Mouse (Mus musculus): ENCODE data around the gene Megf11. TPM values are rescaled to one million over a fixed set of nuclear protein-coding genes. Genes with fewer than 3 reads are reported as not detected.

Gene Megf11
- polyA plus RNA-seq, 1 experiment from 2014 or later = 0.58 TPM

DNA sequence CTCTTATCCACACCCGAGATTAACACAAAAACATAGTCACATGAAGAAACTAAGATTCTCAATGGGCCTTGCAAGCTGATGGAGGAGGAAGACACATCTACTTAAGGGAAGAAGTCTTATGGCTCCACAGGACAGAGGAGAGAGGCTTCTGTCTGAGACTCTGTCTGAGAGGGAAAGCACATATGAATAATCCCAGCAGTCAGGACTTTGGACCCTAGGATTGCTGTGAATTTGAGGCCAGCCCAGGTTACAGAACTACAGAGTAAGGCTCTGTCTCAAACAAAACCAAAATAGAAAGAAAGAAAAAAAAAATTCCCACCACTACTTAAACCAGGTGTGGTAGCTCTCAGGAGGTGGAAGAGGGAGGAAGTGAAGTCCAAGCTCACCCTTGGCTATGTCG lies 266.7 kb downstream of the Megf11 start:
- WGBS = 47% methylated on average over 2 of the region's 2 CpGs

DNA sequence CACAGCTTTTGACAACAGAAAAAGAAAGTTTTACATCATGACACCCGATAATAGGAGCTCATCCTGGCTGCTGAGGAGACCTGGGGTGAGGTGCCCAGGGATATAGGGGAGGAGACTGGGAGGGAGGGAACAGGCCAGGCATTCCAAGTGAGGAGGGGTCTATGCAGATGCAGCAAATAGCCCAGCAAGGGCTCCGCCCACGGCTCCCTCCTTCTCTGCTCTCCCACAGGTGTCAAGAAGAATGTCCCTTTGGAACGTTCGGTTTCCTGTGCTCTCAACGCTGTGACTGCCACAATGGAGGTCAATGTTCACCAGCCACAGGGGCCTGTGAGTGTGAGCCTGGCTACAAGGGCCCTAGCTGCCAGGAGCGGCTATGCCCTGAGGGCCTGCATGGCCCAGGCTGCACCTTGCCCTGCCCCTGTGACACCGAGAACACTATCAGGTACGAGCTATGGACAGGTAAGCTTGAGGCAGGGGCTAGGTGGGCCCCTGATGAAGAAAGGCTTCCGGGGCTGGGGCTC lies 267.5 kb downstream of the Megf11 start:
- H3K36me3 ChIP-seq (ENCODE audit: control insufficient read depth, insufficient read depth) = no peaks in the 10 kb centered on the region
- H3K27ac ChIP-seq (ENCODE audit: low read length) = no peak overlapping the region
- H3K9ac ChIP-seq (ENCODE audit: low read length) = no peak overlapping the region
- H3K4me2 ChIP-seq (ENCODE audit: low read depth, low read length) = no peak overlapping the region
- WGBS = 56% methylated on average over 10 of the region's 10 CpGs
- no peak overlapping the region for H3K4me3 ChIP-seq (ENCODE audit: low read length)
- no peak for ATAC-seq (replicated peaks; ENCODE audit: extremely low read depth, insufficient read depth, low FRiP score)
- no peaks in the 10 kb centered on the region for H3K4me1 ChIP-seq (ENCODE audit: control insufficient read depth, insufficient read depth, low read length)
- H3K9me3 ChIP-seq (replicated peaks; ENCODE audit: control insufficient read depth, low read length) = no peaks in the 10 kb centered on the region
- 0 out of 2 replicates have a peak, but pooled peaks cover 2% of the 10 kb centered on the region for H3K27me3 ChIP-seq (ENCODE audit: control insufficient read depth, insufficient read depth, low read length)

More for the DNA sequence above, 266.7 kb downstream of the Megf11 start:
- no peak for ATAC-seq (replicated peaks; ENCODE audit: extremely low read depth, insufficient read depth, low FRiP score)
- no peaks in the 10 kb centered on the region for H3K9me3 ChIP-seq (replicated peaks; ENCODE audit: control insufficient read depth, low read length)
- no peak overlapping the region for H3K4me3 ChIP-seq (ENCODE audit: low read length)
- H3K36me3 ChIP-seq (ENCODE audit: control insufficient read depth, insufficient read depth) = no peaks in the 10 kb centered on the region
- H3K4me1 ChIP-seq (ENCODE audit: control insufficient read depth, insufficient read depth, low read length) = no peaks in the 10 kb centered on the region
- no peak overlapping the region for H3K27ac ChIP-seq (ENCODE audit: low read length)
- 0 out of 2 replicates have a peak, but pooled peaks cover 2% of the 10 kb centered on the region for H3K27me3 ChIP-seq (ENCODE audit: control insufficient read depth, insufficient read depth, low read length)
- no peak overlapping the region for H3K9ac ChIP-seq (ENCODE audit: low read length)
- no peak overlapping the region for H3K4me2 ChIP-seq (ENCODE audit: low read depth, low read length)

DNA sequence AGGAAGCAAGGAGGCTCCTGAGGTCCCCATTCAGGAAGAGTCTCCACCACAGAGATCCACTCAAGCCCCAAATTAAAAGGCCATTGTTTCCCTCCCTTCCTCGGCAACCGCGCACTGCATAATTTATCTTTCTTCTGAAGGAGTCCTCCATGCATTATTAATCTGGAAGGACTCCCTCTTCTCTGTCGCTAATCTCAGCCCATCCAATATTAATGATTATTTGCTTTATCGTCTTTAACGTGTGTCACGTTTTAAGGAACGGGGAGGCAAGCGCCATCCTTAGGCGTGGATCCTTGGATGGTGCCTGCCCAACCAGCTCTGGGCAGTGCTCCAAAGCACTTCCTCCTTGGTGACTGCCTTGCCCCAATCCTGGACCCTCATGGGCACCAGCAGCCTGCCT lies 269.3 kb downstream of the Megf11 start:
- 78% methylated on average over 10 of the region's 10 CpGs for WGBS

DNA sequence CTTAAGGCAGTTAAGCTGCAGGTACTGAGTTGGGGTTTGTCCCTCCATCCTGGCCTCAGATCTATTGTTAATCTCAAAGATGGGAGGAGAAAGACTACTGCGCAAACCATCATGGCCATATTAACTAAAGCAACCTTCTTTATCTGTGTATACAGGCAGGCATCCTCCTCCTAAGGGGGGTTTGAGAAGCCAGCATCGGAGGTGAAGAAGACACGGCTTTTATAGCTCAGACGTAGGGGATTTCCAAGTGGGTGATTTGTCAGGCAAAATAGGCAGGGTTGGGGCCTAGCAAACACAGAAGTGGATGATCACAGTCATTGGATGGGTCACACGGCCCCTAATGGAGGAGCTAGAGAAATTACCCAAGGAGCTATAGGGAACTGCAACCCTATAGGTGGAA lies 271.2 kb downstream of the Megf11 start:
- no peak for ATAC-seq (replicated peaks; ENCODE audit: extremely low read depth, insufficient read depth, low FRiP score)
- Histone ChIP-seq H3K9ac (ENCODE audit: low read length) (no peak overlapping the region), H3K36me3 (ENCODE audit: control insufficient read depth, insufficient read depth) (no peaks in the 10 kb centered on the region), H3K27me3 (ENCODE audit: control insufficient read depth, insufficient read depth, low read length) (no peaks in the 10 kb centered on the region), H3K4me3 (ENCODE audit: low read length) (no peak overlapping the region), H3K27ac (ENCODE audit: low read length) (no peak overlapping the region), H3K9me3 (replicated peaks; ENCODE audit: control insufficient read depth, low read length) (no peaks in the 10 kb centered on the region), H3K4me2 (ENCODE audit: low read depth, low read length) (no peak overlapping the region), H3K4me1 (ENCODE audit: control insufficient read depth, insufficient read depth, low read length) (no peaks in the 10 kb centered on the region)
- WGBS = 87% methylated on average over 5 of the region's 5 CpGs

More for the DNA sequence above, 269.3 kb downstream of the Megf11 start:
- no peak overlapping the region for H3K4me2 ChIP-seq (ENCODE audit: low read depth, low read length)
- ATAC-seq (replicated peaks; ENCODE audit: extremely low read depth, insufficient read depth, low FRiP score) = no peak
- no peaks in the 10 kb centered on the region for H3K9me3 ChIP-seq (replicated peaks; ENCODE audit: control insufficient read depth, low read length)
- H3K4me1 ChIP-seq (ENCODE audit: control insufficient read depth, insufficient read depth, low read length) = no peaks in the 10 kb centered on the region
- H3K9ac ChIP-seq (ENCODE audit: low read length) = no peak overlapping the region
- no peak overlapping the region for H3K4me3 ChIP-seq (ENCODE audit: low read length)
- H3K27ac ChIP-seq (ENCODE audit: low read length) = no peak overlapping the region
- 0 out of 2 replicates have a peak, but pooled peaks cover 2% of the 10 kb centered on the region for H3K27me3 ChIP-seq (ENCODE audit: control insufficient read depth, insufficient read depth, low read length)
- no peaks in the 10 kb centered on the region for H3K36me3 ChIP-seq (ENCODE audit: control insufficient read depth, insufficient read depth)

DNA sequence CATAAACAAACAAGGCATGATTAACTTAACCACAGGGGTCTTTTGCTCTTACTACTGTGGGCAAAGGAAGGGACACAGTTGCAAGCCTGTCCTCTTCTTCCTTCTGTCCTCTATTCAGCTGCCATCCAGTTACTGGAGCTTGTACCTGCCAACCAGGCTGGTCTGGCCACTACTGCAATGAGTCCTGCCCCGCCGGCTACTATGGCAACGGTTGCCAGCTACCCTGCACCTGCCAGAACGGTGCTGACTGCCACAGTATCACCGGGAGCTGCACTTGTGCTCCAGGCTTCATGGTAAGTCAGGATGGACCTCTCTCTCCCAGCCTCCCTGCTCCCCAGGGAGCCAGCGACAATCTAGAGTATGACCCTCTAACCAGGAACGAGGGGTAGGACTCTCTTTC lies 274.8 kb downstream of the Megf11 start:
- Histone ChIP-seq H3K4me3 (ENCODE audit: low read length) (no peak overlapping the region), H3K9me3 (replicated peaks; ENCODE audit: control insufficient read depth, low read length) (no peaks in the 10 kb centered on the region), H3K4me2 (ENCODE audit: low read depth, low read length) (no peak overlapping the region), H3K27me3 (ENCODE audit: control insufficient read depth, insufficient read depth, low read length) (no peaks in the 10 kb centered on the region), H3K9ac (ENCODE audit: low read length) (no peak overlapping the region), H3K27ac (ENCODE audit: low read length) (no peak overlapping the region), H3K4me1 (ENCODE audit: control insufficient read depth, insufficient read depth, low read length) (no peaks in the 10 kb centered on the region), H3K36me3 (ENCODE audit: control insufficient read depth, insufficient read depth) (no peaks in the 10 kb centered on the region)
- ATAC-seq (replicated peaks; ENCODE audit: extremely low read depth, insufficient read depth, low FRiP score) = no peak
- 71% methylated on average over 7 of the region's 7 CpGs for WGBS

DNA sequence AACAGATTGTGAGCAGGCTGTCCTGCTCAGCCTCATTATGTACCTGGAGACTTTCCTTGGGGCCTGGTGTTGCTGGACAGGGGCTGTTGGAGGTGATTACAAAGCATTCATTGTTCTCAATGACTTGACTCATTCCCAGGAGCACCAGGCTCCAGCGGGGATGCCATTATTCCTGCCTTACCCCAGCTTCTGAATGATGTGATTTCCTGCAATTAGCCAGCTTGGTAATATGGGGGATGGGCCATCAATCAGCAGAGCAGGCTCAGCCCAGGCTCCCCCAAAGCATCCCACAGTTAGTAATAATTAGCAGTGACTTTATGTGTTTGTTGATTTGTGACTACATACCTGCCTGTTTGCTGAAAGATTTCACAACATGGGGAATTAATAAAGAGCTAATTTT lies 279.2 kb downstream of the Megf11 start:
- 16% methylated on average over 1 of the region's 1 CpGs for WGBS
- no peak for ATAC-seq (replicated peaks; ENCODE audit: extremely low read depth, insufficient read depth, low FRiP score)
- no peak overlapping the region for H3K4me2 ChIP-seq (ENCODE audit: low read depth, low read length)
- no peak overlapping the region for H3K27ac ChIP-seq (ENCODE audit: low read length)
- H3K4me1 ChIP-seq (ENCODE audit: control insufficient read depth, insufficient read depth, low read length) = no peaks in the 10 kb centered on the region
- H3K27me3 ChIP-seq (ENCODE audit: control insufficient read depth, insufficient read depth, low read length) = no peaks in the 10 kb centered on the region
- H3K9ac ChIP-seq (ENCODE audit: low read length) = no peak overlapping the region
- H3K36me3 ChIP-seq (ENCODE audit: control insufficient read depth, insufficient read depth) = no peaks in the 10 kb centered on the region
- no peaks in the 10 kb centered on the region for H3K9me3 ChIP-seq (replicated peaks; ENCODE audit: control insufficient read depth, low read length)
- H3K4me3 ChIP-seq (ENCODE audit: low read length) = no peak overlapping the region

DNA sequence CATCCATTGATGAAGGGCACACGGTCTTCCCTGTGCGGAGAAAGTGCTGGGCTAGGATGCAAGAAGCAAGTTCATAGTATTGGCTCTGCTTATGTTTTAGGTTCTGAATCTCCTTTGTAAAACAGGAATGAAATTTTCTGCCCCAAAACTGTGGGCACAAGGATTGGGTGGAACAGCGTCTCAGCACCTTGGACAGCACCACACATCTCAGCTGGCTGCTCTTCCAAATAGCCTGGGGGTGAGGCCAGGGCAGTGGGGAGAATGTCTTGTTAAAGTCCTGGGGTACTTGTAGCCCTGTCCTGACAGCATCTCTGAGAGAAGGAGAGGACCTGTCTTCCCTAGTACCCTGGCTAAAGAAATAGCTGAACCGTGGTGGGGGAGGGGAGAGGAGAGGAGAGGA lies 281.1 kb downstream of the Megf11 start:
- ATAC-seq (replicated peaks; ENCODE audit: extremely low read depth, insufficient read depth, low FRiP score) = no peak
- Histone ChIP-seq H3K27me3 (ENCODE audit: control insufficient read depth, insufficient read depth, low read length) (no peaks in the 10 kb centered on the region; the same call in 1 of the 2 replicates), H3K36me3 (ENCODE audit: control insufficient read depth, insufficient read depth) (no peaks in the 10 kb centered on the region), H3K9ac (ENCODE audit: low read length) (no peak overlapping the region), H3K27ac (ENCODE audit: low read length) (no peak overlapping the region), H3K4me2 (ENCODE audit: low read depth, low read length) (no peak overlapping the region), H3K4me1 (ENCODE audit: control insufficient read depth, insufficient read depth, low read length) (no peaks in the 10 kb centered on the region), H3K4me3 (ENCODE audit: low read length) (no peak overlapping the region), H3K9me3 (replicated peaks; ENCODE audit: control insufficient read depth, low read length) (no peaks in the 10 kb centered on the region)
- 30% methylated on average over 4 of the region's 4 CpGs for WGBS

DNA sequence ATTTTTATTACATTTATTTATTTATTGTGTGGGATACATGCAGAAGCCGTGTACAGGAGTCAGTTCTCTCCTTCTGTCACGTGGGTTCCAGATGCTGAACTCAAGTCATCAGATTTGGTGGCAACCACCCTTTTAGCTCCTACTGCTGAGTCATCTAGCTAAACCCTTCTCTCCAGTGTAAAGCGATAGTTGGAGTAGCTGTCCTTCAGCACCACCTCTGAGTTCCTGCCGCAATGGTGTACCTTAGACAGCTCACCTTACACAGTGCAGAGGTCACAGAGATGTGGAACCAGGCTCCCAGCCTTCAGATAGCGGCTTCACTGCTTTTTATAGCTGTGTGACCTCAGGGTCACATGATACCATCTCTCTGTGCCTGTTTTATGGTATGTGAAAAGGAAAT lies 282.1 kb downstream of the Megf11 start:
- 7% methylated on average over 5 of the region's 5 CpGs for WGBS
- Histone ChIP-seq H3K4me2 (ENCODE audit: low read depth, low read length) (no peak overlapping the region), H3K36me3 (ENCODE audit: control insufficient read depth, insufficient read depth) (no peaks in the 10 kb centered on the region), H3K9me3 (replicated peaks; ENCODE audit: control insufficient read depth, low read length) (no peaks in the 10 kb centered on the region), H3K27me3 (ENCODE audit: control insufficient read depth, insufficient read depth, low read length) (no peaks in the 10 kb centered on the region; the same call in 1 of the 2 replicates), H3K4me1 (ENCODE audit: control insufficient read depth, insufficient read depth, low read length) (no peaks in the 10 kb centered on the region), H3K4me3 (ENCODE audit: low read length) (no peak overlapping the region), H3K27ac (ENCODE audit: low read length) (no peak overlapping the region), H3K9ac (ENCODE audit: low read length) (no peak overlapping the region)
- ATAC-seq (replicated peaks; ENCODE audit: extremely low read depth, insufficient read depth, low FRiP score) = 0 out of 2 replicates have a peak, but pooled peaks have one; percentile 37

DNA sequence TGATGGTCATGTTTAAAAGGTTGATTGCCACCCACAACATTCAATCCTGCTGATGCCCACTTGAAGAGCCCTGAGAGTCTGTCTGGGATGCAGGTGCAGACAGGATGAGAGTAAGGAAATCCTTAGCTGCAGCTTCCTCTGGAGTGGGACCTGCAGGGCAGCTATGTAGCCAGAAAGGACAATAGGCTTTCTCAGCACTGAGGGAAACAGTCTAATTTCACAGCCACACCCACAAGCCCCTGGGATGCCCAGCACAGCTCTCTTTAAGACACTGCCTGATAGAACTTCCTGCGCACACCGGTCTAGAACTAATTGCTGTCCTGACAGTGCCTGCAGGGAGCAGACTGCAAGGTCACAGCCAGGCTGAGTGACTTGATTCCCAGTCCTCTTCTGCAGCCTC lies 282.6 kb downstream of the Megf11 start:
- Histone ChIP-seq H3K4me3 (ENCODE audit: low read length) (no peak overlapping the region), H3K9me3 (replicated peaks; ENCODE audit: control insufficient read depth, low read length) (no peaks in the 10 kb centered on the region), H3K4me2 (ENCODE audit: low read depth, low read length) (no peak overlapping the region), H3K27ac (ENCODE audit: low read length) (no peak overlapping the region), H3K36me3 (ENCODE audit: control insufficient read depth, insufficient read depth) (no peaks in the 10 kb centered on the region), H3K4me1 (ENCODE audit: control insufficient read depth, insufficient read depth, low read length) (no peaks in the 10 kb centered on the region), H3K27me3 (ENCODE audit: control insufficient read depth, insufficient read depth, low read length) (no peaks in the 10 kb centered on the region; the same call in 1 of the 2 replicates), H3K9ac (ENCODE audit: low read length) (no peak overlapping the region)
- 71% methylated on average over 2 of the region's 2 CpGs for WGBS
- no peak for ATAC-seq (replicated peaks; ENCODE audit: extremely low read depth, insufficient read depth, low FRiP score)

Measured in heart, embryonic 16.5 days (tissue).